Mouse (Mus musculus) ZHBTc4 (cell line): ENCODE measurements around the gene Faap24.

ENCODE experiments used
- DNase-seq: peaks from one replicate; pipeline ENCODE4 v3.0.0-alpha.2; 2011; ENCODE audit warnings: low read depth, low spot score

Gene Faap24

DNA sequence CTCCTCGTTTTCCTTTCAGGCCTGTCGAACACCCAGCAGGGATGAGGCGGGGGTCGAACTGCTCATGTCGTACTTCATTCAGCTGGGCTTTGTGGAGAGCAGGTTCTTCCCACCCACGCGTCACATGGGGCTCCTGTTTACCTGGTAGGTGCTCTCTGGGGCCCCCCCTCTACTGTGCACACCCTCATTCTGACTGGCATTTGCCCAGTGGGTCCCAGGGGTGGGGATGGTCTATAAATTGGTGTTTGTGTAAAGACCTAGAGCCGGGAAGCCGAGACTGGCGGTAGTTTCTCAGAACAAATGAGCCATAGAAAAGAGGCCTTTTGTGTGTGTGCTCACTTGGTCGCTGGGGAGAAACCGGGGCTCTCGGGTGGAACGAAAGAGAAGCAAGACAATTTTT is 25.5 kb downstream of the Faap24 start:
- DNase-seq: no peak

DNA sequence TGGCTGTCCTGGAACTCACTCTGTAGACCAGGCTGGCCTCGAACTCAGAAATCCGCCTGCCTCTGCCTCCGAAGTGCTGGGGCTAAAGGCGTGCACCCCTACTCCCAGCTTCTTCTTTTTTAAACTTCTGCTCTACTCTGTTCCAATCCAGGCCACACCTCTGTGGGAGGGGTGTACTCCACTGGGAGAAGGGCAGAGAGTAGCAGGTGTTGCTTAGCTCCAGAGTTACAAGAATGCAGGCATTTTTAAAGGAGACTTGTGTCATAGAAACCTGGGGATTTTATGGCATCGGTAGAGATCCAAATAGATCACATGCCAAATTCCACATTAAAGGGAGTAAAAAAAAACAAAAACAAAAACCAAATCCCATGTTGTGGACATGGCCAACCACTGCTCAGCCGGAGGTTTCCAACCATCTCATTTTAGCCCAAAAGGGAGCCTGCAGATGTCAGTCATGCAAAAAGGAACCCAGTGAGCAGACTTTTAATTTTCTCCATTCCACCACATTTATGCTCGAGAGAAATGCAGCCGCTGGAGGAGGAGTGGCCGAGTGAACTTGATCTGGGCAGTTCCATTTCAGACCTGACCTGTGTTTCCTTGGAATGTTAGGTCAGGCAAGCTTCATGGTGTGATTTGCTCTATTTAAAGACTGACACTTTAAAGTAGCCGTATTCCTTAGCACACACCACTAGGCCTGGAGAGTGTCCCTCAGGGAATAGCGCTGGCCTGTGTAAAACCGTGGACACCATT is 31.3 kb downstream of the Faap24 start:
- DNase-seq: no peak

DNA sequence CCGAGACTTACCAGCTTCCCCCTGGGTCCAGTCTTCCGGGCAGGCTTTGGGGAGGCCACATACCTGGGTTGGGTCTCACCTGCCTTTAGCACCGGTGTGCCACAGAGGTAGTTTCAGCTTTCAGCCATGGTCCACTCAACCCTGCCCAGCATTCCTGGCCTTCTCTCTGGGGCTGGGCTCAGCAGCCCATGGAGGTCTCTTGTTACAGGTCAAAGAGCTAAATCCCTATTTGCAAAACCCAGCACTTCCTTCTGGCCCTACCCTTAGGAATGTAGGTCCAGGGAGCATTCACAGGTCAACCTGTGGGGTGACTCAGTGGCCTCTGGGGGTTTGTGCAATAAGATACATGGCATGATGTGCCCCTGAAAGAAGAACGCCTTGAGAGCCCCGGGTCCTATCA is 33.8 kb downstream of the Faap24 start:
- DNase-seq: no peak

GRCm38 (mm10) chr7:35362253-35362652 is 34.4 kb downstream of the Faap24 start:
- peak; percentile 75 for DNase-seq

DNA sequence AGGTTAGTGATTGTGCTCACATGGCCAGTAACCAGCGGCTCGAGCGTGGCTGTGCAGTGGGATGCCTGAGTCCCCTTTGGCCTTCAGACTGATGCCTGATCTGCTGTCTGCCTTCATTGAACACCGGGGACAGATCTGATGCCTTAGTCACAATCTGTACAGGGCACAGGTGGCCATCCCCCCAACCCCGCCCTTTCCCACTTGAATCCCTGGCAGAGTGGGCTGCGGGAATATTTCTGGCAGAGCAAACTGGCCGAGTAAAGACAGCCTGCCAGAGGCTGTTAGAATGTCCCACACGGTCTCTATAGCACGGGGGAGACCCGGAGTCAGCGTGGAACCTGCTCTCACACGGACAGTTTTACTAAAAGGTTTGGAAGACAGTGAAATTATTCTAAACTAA is 39.0 kb downstream of the Faap24 start:
- DNase-seq: no peak

- DNase-seq: no peak
Measured at GRCm38 (mm10) chr7:35355303-35355872, 41.2 kb downstream of the Faap24 start.

DNA sequence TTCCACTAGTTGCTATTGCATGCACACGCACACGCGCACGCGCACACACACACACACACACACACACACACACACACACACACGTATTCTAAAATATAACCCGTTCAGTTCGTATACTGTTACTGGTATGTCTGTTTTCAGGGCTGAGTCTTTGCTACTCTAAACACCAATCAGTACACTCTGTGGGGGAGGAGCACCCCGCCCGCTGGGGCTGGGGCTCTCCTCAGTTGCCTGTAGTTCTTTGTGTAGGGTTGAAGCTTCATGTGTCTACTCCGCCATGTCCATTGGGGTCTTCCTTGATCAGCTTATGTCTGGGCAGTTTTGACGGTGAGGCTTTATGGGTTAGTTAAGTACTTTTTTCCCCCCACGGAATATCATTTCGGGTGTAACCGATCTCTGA is 43.3 kb downstream of the Faap24 start:
- DNase-seq: peak; percentile 65

DNA sequence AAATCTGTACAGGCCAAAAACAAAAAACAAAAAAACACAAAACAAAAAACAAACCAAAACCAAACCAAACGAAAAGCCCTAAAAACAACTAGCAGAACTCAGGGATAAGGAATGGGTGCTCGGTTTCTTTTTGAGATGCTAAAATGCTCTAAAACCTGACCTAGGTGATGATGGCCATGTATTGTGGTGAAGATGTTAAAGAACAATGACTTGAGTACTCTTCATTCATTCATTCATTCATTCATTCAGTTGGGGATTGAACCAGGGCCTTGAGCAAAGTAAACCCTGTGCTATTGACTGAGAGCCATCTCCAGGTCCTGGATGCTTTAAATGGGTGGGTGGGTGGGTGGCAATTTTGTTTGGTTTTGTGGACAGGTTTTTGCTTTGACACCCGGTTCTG is 45.5 kb downstream of the Faap24 start:
- peak; percentile 86 for DNase-seq

DNA sequence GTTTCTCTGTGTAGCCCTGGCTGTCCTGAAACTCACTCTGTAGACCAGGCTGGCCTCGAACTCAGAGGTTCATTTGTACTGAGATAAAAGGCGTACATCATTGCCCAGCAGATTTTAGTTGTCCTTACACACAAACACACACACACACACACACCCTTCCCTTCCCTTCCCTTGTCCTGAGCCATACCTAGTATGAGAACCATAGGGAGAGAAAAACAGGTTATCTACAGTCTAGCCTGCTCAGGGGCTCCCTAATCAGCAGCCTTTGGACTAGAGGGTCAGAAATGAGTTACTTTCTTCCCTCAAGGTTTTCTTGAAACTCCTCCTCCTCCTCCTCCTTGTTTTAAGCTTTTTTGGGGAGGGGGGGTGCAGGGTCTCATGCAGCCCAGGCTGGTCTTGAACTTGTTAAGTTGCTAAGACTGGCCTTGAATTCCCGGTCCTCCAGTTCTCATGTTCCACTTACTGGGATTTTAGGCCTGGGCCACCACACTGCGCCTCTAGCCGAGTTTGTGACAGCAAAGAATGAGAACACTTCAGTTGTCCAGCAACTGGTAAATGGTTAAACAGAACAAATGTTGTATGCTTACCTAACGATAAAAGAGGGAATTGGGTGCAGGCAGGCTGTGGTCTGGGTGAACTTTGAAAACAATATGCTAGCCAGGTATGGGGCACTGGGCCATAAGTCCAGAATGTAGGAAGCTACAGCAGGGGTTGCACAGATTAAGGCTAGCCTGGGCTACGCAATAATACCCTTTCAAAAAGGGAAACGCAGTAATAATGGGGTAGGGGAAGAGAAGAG is 46.6 kb downstream of the Faap24 start:
- no peak for DNase-seq

GRCm38 (mm10) chr7:35349022-35349421 is 47.6 kb downstream of the Faap24 start:
- no peak for DNase-seq

- peak; percentile 57 for DNase-seq
Measured at GRCm38 (mm10) chr7:35347918-35348700, 48.5 kb downstream of the Faap24 start.

GRCm38 (mm10) chr7:35344785-35345330 is 51.8 kb downstream of the Faap24 start:
- no peak for DNase-seq

DNA sequence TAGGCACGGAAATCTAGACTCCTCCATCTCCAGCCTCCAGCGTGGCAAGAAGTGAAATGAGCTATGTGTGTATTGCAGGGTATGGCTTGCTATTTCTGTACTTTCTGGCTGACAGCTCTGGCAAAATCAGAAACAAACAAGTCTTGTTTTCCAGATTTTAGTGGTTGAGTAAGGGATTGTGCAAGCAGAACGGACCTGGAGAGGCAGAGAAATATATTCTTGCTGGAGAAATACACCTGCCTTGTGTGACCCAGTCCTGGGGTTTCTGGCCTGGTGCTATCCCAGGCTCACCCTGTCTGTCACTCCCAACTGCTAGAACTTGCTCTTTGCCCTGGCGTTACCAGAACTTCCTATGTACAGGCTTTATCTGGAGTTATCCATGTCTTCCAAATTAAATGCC is 54.1 kb downstream of the Faap24 start:
- no peak for DNase-seq
